9 mouse cellular contexts compared by ENCODE assay signal in the genomic region with DNA sequence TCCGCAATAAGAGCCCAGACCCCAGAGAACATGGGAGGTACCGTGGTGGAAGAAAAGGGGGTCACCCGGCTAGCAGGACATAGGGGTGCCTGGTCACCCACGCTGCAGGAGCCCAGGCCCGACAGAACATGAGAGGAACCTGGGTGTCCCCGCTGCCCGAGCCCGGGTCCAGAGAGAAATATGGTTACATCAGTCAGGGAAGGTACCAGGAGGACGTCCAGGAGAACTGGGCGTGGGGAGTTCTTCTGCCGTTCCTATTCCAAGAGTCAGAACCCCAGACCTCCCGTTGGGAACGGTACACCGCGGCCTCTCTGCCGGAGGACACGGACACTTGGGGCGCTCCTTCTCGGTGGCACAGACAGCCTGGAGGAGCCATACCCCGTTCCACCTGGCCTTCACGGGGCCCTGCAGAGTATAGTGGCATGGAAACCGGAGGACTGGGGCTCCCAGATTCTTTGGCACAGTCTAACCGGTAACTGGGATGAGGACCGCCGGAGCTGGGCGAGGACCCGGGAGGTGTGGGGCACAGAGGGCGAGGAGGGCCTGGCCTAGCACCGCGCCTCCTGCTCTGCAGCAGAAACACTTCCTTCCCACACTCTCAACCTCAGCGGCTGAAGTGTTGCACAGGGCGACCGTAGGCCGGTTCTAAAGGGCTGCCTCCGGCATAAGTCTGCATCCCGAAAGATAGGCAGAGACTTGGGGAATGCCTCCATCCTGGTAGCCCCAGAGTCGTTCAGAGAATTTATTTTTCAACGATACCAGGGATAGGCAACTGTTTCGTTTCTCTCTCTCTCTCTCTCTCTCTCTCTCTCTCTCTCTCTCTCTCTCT. TPM values are rescaled to one million over a fixed set of nuclear protein-coding genes. Genes with fewer than 3 reads are reported as not detected.
DNase-seq lines count a peak whose midpoint lies in the region; ATAC-seq and TF ChIP-seq lines count a peak whose summit lies in the region.
"Had no signal": no experiment of that assay in that cellular context is flagged by ENCODE, and none has a peak within 500 bp of the region (broad histone marks: within the 10 kb centered on the region; RNA-seq: fewer than 3 reads in every experiment).

No protein-coding gene starts in this region.

- TF ChIP-seq CTCF in stomach, postnatal 0 days (IDR thresholded peaks at IDR 0.05; ENCODE audit: low read depth): no peak

- H3K36me3 ChIP-seq in kidney, embryonic 15.5 days: no peaks in the 10 kb centered on the region
- H3K36me3 ChIP-seq in stomach, postnatal 0 days (ENCODE audit: control insufficient read depth, insufficient read depth, low read length): no peaks in the 10 kb centered on the region

- H3K4me1 ChIP-seq in kidney, embryonic 15.5 days: peaks cover 34% of the 10 kb centered on the region
- H3K4me1 ChIP-seq in stomach, postnatal 0 days (replicated peaks; ENCODE audit: control insufficient read depth, insufficient read depth): no peaks in the 10 kb centered on the region

- H3K9me3 ChIP-seq in kidney, embryonic 15.5 days (replicated peaks): no peaks in the 10 kb centered on the region
- no peaks in the 10 kb centered on the region for H3K9me3 ChIP-seq in stomach, postnatal 0 days (ENCODE audit: control insufficient read depth, low read length)

- no peak for ATAC-seq in kidney, embryonic 15.5 days (replicated peaks; ENCODE audit: low FRiP score)
- peak; percentile 16; the same call in 1 of the 2 replicates for ATAC-seq in stomach, postnatal 0 days (ENCODE audit: low FRiP score, low TSS enrichment)

- under 1% methylated on average over 39 of the region's 39 CpGs for WGBS in kidney, embryonic 15.5 days
- 3% methylated on average over 39 of the region's 39 CpGs for WGBS in stomach, postnatal 0 days

- peak overlapping the region; percentile 63 for H3K4me2 ChIP-seq in kidney, embryonic 15.5 days
- no peak overlapping the region for H3K4me2 ChIP-seq in stomach, postnatal 0 days (replicated peaks; ENCODE audit: low read depth)

- H3K27ac ChIP-seq in kidney, embryonic 15.5 days: no peak overlapping the region
- no peak overlapping the region for H3K27ac ChIP-seq in stomach, postnatal 0 days (replicated peaks)

- H3K27me3 ChIP-seq in kidney, embryonic 15.5 days: peaks cover 100% of the 10 kb centered on the region
- peaks cover 25% of the 10 kb centered on the region; the same call in 1 of the 2 replicates for H3K27me3 ChIP-seq in stomach, postnatal 0 days (ENCODE audit: control insufficient read depth, insufficient read depth, low read length)

- TF ChIP-seq EP300 in stomach, postnatal 0 days (optimal IDR thresholded peaks at IDR 0.05): no peak

- H3K9ac ChIP-seq in kidney, embryonic 15.5 days: no peak overlapping the region
- H3K9ac ChIP-seq in stomach, postnatal 0 days (ENCODE audit: low read length): no peak overlapping the region

- peak overlapping the region; percentile 42 for H3K4me3 ChIP-seq in kidney, embryonic 15.5 days (replicated peaks)
- H3K4me3 ChIP-seq in stomach, postnatal 0 days (ENCODE audit: low read depth, low read length): peak overlapping the region; percentile 32

- DNase-seq in kidney, postnatal 25 days: no peak
- peak; percentile 55 for DNase-seq in ZHBTc4 (ENCODE audit: low read depth, low spot score)
- peak; percentile 17 for DNase-seq in heart, postnatal 4 days
- DNase-seq in lung, postnatal 4 days: peak; percentile 46 to 50
- peak; percentile 38 for DNase-seq in stomach, postnatal 0 days (ENCODE audit: low spot score)
- DNase-seq in adrenal gland, postnatal 25 days: no peak
- DNase-seq in urinary bladder, postnatal 4 days (ENCODE audit: low spot score in 2 of 2): no peak

RNA-seq across cellular contexts. Expression of a gene that starts 33.0 kb away (rescaled TPM):
- 0.04 and 0.19 TPM in 2 replicates for polyA plus RNA-seq in kidney, embryonic 15.5 days (2015; fragmentation: Nextera tagmentation; extraction: Ambion mirVana)
- total RNA-seq in heart, postnatal 4 days (2021): under 1 TPM; 0.25 to 0.45 TPM
- polyA plus RNA-seq in stomach, postnatal 0 days (2015; fragmentation: Nextera tagmentation; extraction: Ambion mirVana): 0.13 and 0.25 TPM in 2 replicates
- total RNA-seq in adrenal gland, postnatal 25 days (2021): 1.0 and 1.7 TPM in 2 replicates
- polyA plus RNA-seq: cortical plate, adult 2 months had no signal

Comparison
In these comparisons a context has a peak if more than half of its experiments do, and no peak if none do; other contexts are left out.
1. DNase-seq: peak in ZHBTc4 (single experiment), heart, postnatal 4 days (single experiment), lung, postnatal 4 days (2 of 2) and stomach, postnatal 0 days (single experiment); none in kidney, postnatal 25 days (0 of 2), adrenal gland, postnatal 25 days (single experiment) and urinary bladder, postnatal 4 days (0 of 2).